Mouse (Mus musculus) embryonic facial prominence, embryonic 14.5 days (tissue): ENCODE data around the gene Hcfc2. TPM values are rescaled to one million over a fixed set of nuclear protein-coding genes. Genes with fewer than 3 reads are reported as not detected.

Source experiments
- ATAC-seq: fragments of 200-750 bp; cut with Nextera tagmentation; 2 replicates; pipeline ENCODE4 v1.8.0; 2017; ENCODE audit warnings: low read depth, moderate number of reproducible peaks, moderate TSS enrichment
- DNase-seq: peaks from one replicate; pipeline ENCODE4 v3.0.0-alpha.2; 2015; ENCODE audit warnings: low spot score
- H3K27ac ChIP-seq: fragments of 300-500 bp; sonication (generic); replicated peaks from 2 replicates; pipeline ENCODE4 v1.5.1; 2014; ENCODE audit warnings: low read depth, mild to moderate bottlenecking, low read length, moderate library complexity
- H3K27me3 ChIP-seq: fragments of 300-500 bp; sonication (generic); replicated peaks from 2 replicates; pipeline ENCODE4 v1.6.1; 2014; ENCODE audit warnings: low read length; ENCODE audit not compliant: control insufficient read depth, insufficient read depth
- H3K36me3 ChIP-seq: fragments of 300-500 bp; sonication (generic); 2 replicates; pipeline ENCODE4 v1.6.1; 2014; ENCODE audit warnings: low read length, mixed read lengths; ENCODE audit not compliant: control insufficient read depth, insufficient read depth
- H3K4me1 ChIP-seq: fragments of 300-500 bp; sonication (generic); 2 replicates; pipeline ENCODE4 v1.6.1; 2014; ENCODE audit warnings: antibody characterized with exemption, low read length; ENCODE audit not compliant: control insufficient read depth, insufficient read depth
- H3K4me2 ChIP-seq: fragments of 300-500 bp; sonication (generic); 2 replicates; pipeline ENCODE4 v1.6.1; 2014; ENCODE audit warnings: low read depth, mild to moderate bottlenecking, low read length, moderate library complexity, mixed read lengths
- H3K4me3 ChIP-seq: fragments of 300-500 bp; sonication (generic); 2 replicates; pipeline ENCODE4 v1.5.1; 2014; ENCODE audit warnings: low read depth, mild to moderate bottlenecking, low read length
- H3K9ac ChIP-seq: fragments of 300-500 bp; sonication (generic); 2 replicates; pipeline ENCODE4 v1.6.1; 2014; ENCODE audit warnings: low read depth, mild to moderate bottlenecking, low read length, moderate library complexity, mixed read lengths
- H3K9me3 ChIP-seq: fragments of 300-500 bp; sonication (generic); 2 replicates; pipeline ENCODE4 v1.6.1; 2016; ENCODE audit warnings: low read length; ENCODE audit not compliant: control insufficient read depth
- WGBS: fragments of 180-500 bp; shearing (Covaris S2); extraction: QIAGEN DNeasy Blood & Tissue Kit; methylation state at CpG from one replicate; pipeline ENCODE4 v1.1.7; 2014; 5-methylcytosine and 5-hydroxymethylcytosine counted together
- polyA plus RNA-seq: library from polyadenylated mRNA; unstranded; fragments of >200 nt; fragmentation: Nextera tagmentation; extraction: Ambion mirVana; gene quantifications from 2 replicates; pipeline ENCODE4 v1.2.1, GENCODE M21; 2014

The Hcfc2 gene
- polyA plus RNA-seq, 1 experiment from 2014 or later, result 49.4 TPM

- Histone ChIP-seq H3K27me3 (no peaks in the 10 kb centered on the region), H3K4me1 (no peaks in the 10 kb centered on the region), H3K9ac (no peak overlapping the region), H3K9me3 (0 out of 2 replicates have a peak, but pooled peaks cover 3% of the 10 kb centered on the region), H3K4me3 (no peak overlapping the region), H3K4me2 (no peak overlapping the region), H3K27ac (no peak overlapping the region), H3K36me3 (no peaks in the 10 kb centered on the region)
- ATAC-seq (no peak), DNase-seq (no peak)
Measured at GRCm38 (mm10) chr10:82789181-82789580, 93.2 kb downstream of the Hcfc2 start.

GRCm38 (mm10) chr10:82790504-82790903, 94.5 kb downstream of the Hcfc2 start:
- H3K4me3 ChIP-seq, result no peak overlapping the region
- H3K4me2 ChIP-seq, result no peak overlapping the region
- H3K9ac ChIP-seq, result no peak overlapping the region
- H3K27me3 ChIP-seq, result no peaks in the 10 kb centered on the region
- H3K9me3 ChIP-seq, result 0 out of 2 replicates have a peak, but pooled peaks cover 3% of the 10 kb centered on the region
- DNase-seq, result no peak
- no peak for ATAC-seq
- H3K4me1 ChIP-seq, result peaks cover 6% of the 10 kb centered on the region
- no peak overlapping the region for H3K27ac ChIP-seq
- WGBS, result 90% methylated on average over 5 of the region's 5 CpGs
- H3K36me3 ChIP-seq, result no peaks in the 10 kb centered on the region

DNA sequence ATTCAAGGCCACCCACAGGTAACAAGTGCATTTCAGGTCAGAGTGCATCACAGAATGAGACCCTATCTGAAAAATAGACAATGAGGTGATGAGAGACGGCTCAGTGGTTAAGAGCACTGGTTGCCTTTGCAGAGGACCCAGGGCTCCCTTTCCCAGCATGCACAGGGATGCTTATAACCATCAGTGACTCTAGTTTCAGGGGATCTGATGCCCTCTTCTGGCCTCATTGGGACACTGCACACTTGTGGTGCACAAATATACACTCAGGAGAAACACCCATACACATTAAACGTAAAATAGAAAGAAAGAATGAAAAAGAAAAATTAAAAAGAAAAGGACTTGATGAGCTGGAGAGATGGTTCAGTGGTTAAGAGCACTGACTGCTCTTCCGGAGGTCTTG, 95.8 kb downstream of the Hcfc2 start:
- Histone ChIP-seq H3K27ac (no peak overlapping the region), H3K4me1 (peaks cover 13% of the 10 kb centered on the region), H3K9ac (no peak overlapping the region), H3K9me3 (0 out of 2 replicates have a peak, but pooled peaks cover 3% of the 10 kb centered on the region), H3K4me3 (no peak overlapping the region), H3K36me3 (no peaks in the 10 kb centered on the region), H3K4me2 (no peak overlapping the region), H3K27me3 (no peaks in the 10 kb centered on the region)
- ATAC-seq (no peak), DNase-seq (no peak)
- 96% methylated on average over 3 of the region's 3 CpGs for WGBS

Other genes with a start within 250 kb of the Hcfc2 start
- not detected in 2 replicates for gene Gm1553, start 203.5 kb upstream of the Hcfc2 start, polyA plus RNA-seq
- gene 1190007I07Rik, start 72.9 kb upstream of the Hcfc2 start, polyA plus RNA-seq, result 33.0 and 35.0 TPM in 2 replicates
- gene Tdg, start 66.3 kb upstream of the Hcfc2 start, polyA plus RNA-seq, result 103 and 119 TPM in 2 replicates
- gene Glt8d2, start 5.5 kb upstream of the Hcfc2 start, polyA plus RNA-seq, result 25.6 and 26.7 TPM in 2 replicates
- 41.8 and 45.7 TPM in 2 replicates for gene Nfyb, start 68.0 kb downstream of the Hcfc2 start, polyA plus RNA-seq
- 85.0 and 98.9 TPM in 2 replicates for gene Txnrd1, start 137.8 kb downstream of the Hcfc2 start, polyA plus RNA-seq
- gene Eid3, start 170.5 kb downstream of the Hcfc2 start, polyA plus RNA-seq, result 0.26 and 0.81 TPM in 2 replicates